Mouse (Mus musculus): Measurements from ENCODE around the gene Tmem139. TPM values are rescaled to one million over a fixed set of nuclear protein-coding genes. Genes with fewer than 3 reads are reported as not detected.

The Tmem139 gene
- polyA plus RNA-seq, 1 experiment from 2014 or later = 1.1 TPM

DNA sequence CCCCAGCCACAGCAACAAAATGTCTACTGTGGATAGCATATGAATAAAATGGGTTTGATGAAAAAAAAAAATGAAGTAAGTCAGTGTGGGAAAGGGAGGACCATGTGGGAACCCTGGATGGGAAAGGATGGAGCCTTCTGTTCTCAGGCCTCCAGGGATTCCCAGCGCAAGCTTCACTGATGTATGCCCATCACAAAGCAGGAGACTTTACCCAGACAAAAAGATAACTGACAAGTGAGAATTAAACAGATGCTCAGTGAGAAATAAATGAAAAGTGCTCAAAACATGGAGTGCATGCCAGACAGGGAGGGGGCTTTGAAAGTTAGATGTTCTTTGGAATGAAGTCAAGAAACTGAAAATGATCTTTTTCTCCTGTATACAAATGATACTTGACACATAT, 13.8 kb upstream of the Tmem139 start:
- Histone ChIP-seq H3K27me3 (0 out of 2 replicates have a peak, but pooled peaks cover 7% of the 10 kb centered on the region), H3K36me3 (no peaks in the 10 kb centered on the region), H3K4me3 (no peak overlapping the region), H3K9ac (no peak overlapping the region), H3K27ac (no peak overlapping the region), H3K4me1 (no peaks in the 10 kb centered on the region), H3K4me2 (replicated peaks) (no peak overlapping the region), H3K9me3 (no peaks in the 10 kb centered on the region)
- ATAC-seq (ENCODE audit: insufficient number of reproducible peaks, insufficient read depth, low FRiP score, low TSS enrichment) = no peak
- 76% methylated on average over 1 of the region's 1 CpGs for WGBS

DNA sequence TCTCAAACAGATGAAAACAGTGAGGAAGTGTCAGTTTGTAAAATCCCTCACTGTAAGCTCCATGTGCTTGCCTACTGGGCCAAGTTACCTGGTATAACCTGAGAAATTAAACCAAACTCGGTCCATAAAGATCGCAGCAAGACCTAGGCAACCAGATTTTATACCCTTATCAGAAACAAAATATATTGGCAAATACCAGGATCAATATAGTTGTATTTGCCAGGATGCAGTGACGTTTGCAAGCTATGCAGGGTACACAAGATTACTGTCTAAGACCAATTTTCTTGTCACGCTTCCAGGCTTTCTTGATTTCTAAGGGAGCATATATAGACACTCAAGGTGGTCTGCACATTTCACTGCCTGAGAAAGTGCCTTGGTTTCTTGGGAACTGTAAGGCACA, 10.0 kb upstream of the Tmem139 start:
- H3K27me3 ChIP-seq = 0 out of 2 replicates have a peak, but pooled peaks cover 3% of the 10 kb centered on the region
- no peak overlapping the region for H3K4me2 ChIP-seq (replicated peaks)
- H3K4me1 ChIP-seq = no peaks in the 10 kb centered on the region
- 83% methylated on average over 4 of the region's 4 CpGs for WGBS
- no peak overlapping the region for H3K9ac ChIP-seq
- no peak for ATAC-seq (ENCODE audit: insufficient number of reproducible peaks, insufficient read depth, low FRiP score, low TSS enrichment)
- no peak overlapping the region for H3K4me3 ChIP-seq
- H3K27ac ChIP-seq = no peak overlapping the region
- no peaks in the 10 kb centered on the region for H3K9me3 ChIP-seq
- H3K36me3 ChIP-seq = no peaks in the 10 kb centered on the region

DNA sequence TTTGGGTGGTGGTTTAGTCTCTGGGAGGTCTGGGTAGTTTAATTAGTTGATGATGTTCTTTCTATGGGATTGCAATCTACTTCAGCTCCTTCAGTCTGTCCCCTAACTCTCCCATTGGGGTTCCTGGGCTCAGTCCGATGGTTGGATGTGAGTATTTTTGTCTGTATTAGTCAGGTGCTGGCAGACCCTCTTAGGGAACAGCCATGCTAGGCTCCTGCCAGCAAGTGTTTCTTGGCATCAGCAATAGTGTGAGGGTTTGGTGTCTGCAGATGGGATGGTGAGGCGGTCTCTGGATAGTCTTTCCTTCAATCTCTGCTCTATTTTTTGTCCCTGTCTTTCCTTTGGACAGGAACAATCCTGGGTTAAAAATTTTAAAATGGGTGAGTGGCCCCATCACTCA, 8.7 kb upstream of the Tmem139 start:
- Histone ChIP-seq H3K9me3 (no peaks in the 10 kb centered on the region), H3K9ac (no peak overlapping the region), H3K4me2 (replicated peaks) (no peak overlapping the region), H3K27ac (no peak overlapping the region), H3K27me3 (no peaks in the 10 kb centered on the region), H3K4me3 (no peak overlapping the region), H3K36me3 (no peaks in the 10 kb centered on the region), H3K4me1 (no peaks in the 10 kb centered on the region)
- 88% methylated on average over 2 of the region's 2 CpGs for WGBS
- ATAC-seq (ENCODE audit: insufficient number of reproducible peaks, insufficient read depth, low FRiP score, low TSS enrichment) = no peak

DNA sequence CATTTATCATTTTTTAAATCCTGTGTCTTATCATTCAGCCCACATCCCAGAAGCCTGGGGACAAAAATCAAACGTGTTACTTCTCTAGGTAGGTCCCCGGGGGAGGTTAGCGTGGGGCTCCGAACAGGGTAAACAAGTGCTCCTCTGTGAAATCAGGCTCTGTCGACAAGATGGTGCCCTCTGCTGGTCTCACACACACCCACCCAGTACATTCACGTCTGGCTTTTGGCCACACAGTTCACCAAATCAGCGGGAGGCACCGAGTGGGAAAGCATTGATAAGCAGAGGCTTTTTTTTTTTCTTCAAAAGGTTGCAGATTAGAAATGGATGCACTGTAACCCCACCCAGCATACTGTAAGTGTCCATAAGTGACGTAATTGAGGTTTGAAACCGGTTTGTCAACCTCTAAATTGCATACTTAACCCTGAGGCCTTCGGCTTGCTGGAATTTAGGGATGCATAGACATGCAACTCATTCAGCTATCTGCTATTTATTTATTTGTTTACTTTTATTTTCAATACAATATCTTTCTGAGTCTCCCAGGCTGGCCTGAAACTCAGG, 4.4 kb upstream of the Tmem139 start:
- ATAC-seq (ENCODE audit: insufficient number of reproducible peaks, insufficient read depth, low FRiP score, low TSS enrichment) = no peak
- H3K4me3 ChIP-seq = no peak overlapping the region
- WGBS = 17% methylated on average over 11 of the region's 11 CpGs
- H3K27me3 ChIP-seq = no peaks in the 10 kb centered on the region; the same call in 1 of the 2 replicates
- no peak overlapping the region for H3K27ac ChIP-seq
- no peaks in the 10 kb centered on the region for H3K9me3 ChIP-seq
- H3K4me2 ChIP-seq (replicated peaks) = no peak overlapping the region; the same call in 1 of the 2 replicates
- no peaks in the 10 kb centered on the region for H3K4me1 ChIP-seq
- no peaks in the 10 kb centered on the region for H3K36me3 ChIP-seq
- H3K9ac ChIP-seq = no peak overlapping the region

DNA sequence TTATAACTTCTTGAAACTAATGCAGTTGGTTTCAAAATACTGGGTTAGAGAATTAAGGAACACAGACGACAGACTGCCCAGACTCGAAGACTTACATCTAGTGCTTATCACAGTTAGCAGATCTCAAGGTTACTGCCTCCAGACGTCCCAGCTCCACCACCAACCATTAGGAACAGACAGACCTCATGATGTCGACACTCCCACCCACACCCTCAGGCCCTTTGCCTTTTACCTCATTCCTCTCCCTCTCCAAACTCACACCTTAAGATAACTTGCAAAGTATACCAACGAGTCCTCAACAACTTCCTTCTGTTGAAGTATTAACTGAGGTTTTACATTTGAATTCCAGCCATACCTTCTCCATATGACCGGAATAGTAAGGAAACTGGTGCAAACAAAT, 1.3 kb upstream of the Tmem139 start:
- H3K9ac ChIP-seq = no peak overlapping the region
- H3K27ac ChIP-seq = no peak overlapping the region
- no peak overlapping the region for H3K4me3 ChIP-seq
- no peak for ATAC-seq (ENCODE audit: insufficient number of reproducible peaks, insufficient read depth, low FRiP score, low TSS enrichment)
- H3K9me3 ChIP-seq = no peaks in the 10 kb centered on the region
- H3K4me2 ChIP-seq (replicated peaks) = no peak overlapping the region
- no peaks in the 10 kb centered on the region for H3K36me3 ChIP-seq
- no peaks in the 10 kb centered on the region for H3K4me1 ChIP-seq
- 63% methylated on average over 6 of the region's 6 CpGs for WGBS
- no peaks in the 10 kb centered on the region; the same call in 1 of the 2 replicates for H3K27me3 ChIP-seq

DNA sequence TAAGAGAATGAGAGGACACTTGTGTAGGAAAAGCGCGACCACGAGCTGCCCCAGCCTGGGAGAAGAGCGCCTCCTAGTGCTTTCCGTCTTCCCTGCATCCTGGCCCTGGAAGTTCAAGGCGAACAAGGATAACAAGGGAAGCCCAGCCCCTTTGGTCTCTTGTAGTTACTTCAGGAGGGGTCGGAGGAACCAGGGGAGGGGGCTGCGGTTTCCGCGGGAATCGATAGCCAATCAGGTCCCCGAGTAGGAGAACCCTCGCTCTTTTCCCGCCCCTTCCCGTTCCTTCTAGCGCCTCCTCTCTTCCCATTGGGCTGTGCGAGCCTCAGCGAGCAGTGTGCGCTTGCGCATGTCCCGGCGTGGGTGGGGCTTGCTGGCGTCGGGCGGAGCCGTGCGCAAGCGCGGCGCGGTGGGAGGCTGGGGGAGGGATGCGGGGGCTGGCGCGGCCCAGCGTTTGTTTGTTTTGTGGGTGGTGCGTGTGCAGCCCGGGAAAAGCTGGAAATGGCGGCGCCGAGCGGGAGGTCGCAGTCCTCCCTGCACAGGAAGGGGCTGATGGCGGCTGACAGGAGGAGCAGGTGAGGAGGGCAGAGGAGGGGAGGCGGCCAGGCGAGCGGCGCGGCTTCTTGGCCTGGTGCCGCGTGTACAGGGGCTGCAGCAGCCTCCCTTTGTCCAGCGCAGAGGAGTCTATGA, 3.0 kb downstream of the Tmem139 start, which contains the start of gene Casp2:
Casp2 (plus strand) TSS at position 360 of the 687 bp plus-strand sequence.
- no peaks in the 10 kb centered on the region for H3K9me3 ChIP-seq
- H3K4me3 ChIP-seq = peak within 1 kb of the TSS; percentile 80
- H3K4me2 ChIP-seq (replicated peaks) = peak within 1 kb of the TSS; percentile 71
- H3K4me1 ChIP-seq = no peaks in the 10 kb centered on the region
- H3K9ac ChIP-seq = peak within 1 kb of the TSS; percentile 89
- peak; percentile 99 for ATAC-seq (ENCODE audit: insufficient number of reproducible peaks, insufficient read depth, low FRiP score, low TSS enrichment)
- WGBS = under 1% methylated on average over 50 of the region's 51 CpGs
- H3K27me3 ChIP-seq = no peaks in the 10 kb centered on the region; the same call in 1 of the 2 replicates
- peak within 1 kb of the TSS; percentile 88 for H3K27ac ChIP-seq
- peaks cover 26% of the 10 kb centered on the region for H3K36me3 ChIP-seq

DNA sequence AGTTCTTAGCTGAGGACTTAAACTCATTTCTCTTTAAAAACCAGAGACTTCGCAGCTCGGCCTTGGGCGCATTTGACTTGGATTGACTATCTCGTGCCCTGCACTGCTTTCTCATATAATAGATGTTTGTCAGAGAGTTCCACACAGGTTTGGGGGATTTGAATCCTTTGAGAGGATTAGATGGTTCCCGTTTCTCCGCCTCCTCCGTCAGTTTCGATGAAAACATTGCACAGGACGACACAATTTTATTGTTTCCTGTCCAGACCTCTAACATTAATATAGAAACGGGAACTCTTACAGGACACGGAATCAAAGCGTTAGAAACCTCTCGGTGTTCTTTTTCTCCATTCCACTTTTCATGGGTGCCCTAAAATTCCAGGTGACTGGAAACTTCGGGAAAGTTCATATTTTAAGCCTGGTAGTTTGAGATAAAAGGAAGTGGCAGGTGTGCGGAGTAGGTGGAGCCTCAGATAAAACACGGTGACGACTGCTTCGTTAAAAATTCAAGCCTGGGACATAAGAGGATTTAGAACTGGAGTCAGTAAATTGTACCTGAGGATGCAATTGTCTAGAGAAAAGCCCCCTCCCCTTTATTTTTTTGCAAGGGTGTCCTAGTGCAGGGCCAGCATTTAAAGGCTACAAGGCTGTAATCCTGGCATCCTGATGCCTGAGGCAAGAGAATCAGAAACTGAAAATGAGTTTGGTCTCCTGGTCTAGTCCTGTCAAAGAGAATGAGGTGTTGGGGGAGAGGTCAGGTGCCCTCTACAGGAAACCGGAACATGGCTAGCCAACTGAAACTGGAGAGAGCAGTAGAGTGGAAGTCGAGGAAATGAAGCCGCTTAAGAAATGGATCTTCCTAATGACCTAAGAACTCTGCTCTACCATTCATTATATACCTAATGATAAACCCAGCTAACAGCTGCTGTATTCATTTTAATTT, 3.9 kb downstream of the Tmem139 start:
- H3K9ac ChIP-seq = peak overlapping the region; percentile 89
- H3K27ac ChIP-seq = peak overlapping the region; percentile 88
- ATAC-seq (ENCODE audit: insufficient number of reproducible peaks, insufficient read depth, low FRiP score, low TSS enrichment) = no peak
- peak overlapping the region; percentile 71 for H3K4me2 ChIP-seq (replicated peaks)
- under 1% methylated on average over 21 of the region's 21 CpGs for WGBS
- H3K9me3 ChIP-seq = no peaks in the 10 kb centered on the region
- peaks cover 33% of the 10 kb centered on the region for H3K36me3 ChIP-seq
- no peaks in the 10 kb centered on the region for H3K4me1 ChIP-seq
- H3K4me3 ChIP-seq = peak overlapping the region; percentile 80
- no peaks in the 10 kb centered on the region; the same call in 1 of the 2 replicates for H3K27me3 ChIP-seq

DNA sequence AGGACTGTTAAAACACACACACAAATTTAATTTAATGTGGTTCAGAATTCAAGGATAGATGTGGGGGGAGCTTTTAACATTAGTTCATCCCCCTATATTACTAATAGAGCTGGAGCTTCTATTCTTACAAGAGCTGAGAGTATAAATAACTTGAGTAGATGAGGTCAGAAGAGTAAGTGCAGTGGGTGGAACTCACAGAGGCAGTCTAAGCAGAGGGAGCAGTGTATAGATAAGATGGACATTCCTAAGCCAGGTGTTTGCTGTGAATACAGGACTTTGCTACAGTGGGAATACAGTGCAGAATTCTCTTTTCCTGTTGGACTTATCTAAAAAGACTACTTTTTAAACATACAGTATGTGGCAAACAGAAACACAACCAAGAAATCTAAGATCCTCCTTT, 9.0 kb downstream of the Tmem139 start:
- ATAC-seq (ENCODE audit: insufficient number of reproducible peaks, insufficient read depth, low FRiP score, low TSS enrichment) = no peak
- H3K27me3 ChIP-seq = no peaks in the 10 kb centered on the region
- H3K4me3 ChIP-seq = no peak overlapping the region
- H3K9ac ChIP-seq = no peak overlapping the region
- H3K9me3 ChIP-seq = no peaks in the 10 kb centered on the region
- no peaks in the 10 kb centered on the region for H3K4me1 ChIP-seq
- H3K36me3 ChIP-seq = peaks cover 72% of the 10 kb centered on the region
- no peak overlapping the region for H3K27ac ChIP-seq
- H3K4me2 ChIP-seq (replicated peaks) = no peak overlapping the region

DNA sequence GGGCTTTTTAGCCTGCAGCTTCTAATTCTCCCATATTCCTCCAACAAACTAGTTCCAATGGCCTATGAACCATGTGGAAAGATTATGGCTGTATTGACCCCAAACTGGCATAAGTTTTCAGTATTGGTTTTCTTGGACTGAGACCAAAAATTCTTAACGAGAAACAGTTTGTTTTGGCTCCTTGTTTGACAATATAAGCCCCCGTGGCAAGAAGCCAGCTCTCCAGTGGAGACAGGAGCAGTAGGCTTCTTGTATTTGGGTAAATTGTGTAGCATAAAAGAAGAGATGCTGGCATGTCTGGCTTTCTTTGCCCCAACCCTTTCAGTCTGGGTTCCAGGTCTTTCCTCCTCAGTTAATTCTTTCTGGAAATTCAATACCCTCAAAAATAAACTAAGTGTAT, 14.4 kb downstream of the Tmem139 start:
- no peaks in the 10 kb centered on the region for H3K27me3 ChIP-seq
- WGBS = 49% methylated on average over 2 of the region's 2 CpGs
- no peak overlapping the region for H3K9ac ChIP-seq
- H3K4me3 ChIP-seq = no peak overlapping the region
- ATAC-seq (ENCODE audit: insufficient number of reproducible peaks, insufficient read depth, low FRiP score, low TSS enrichment) = no peak
- H3K4me2 ChIP-seq (replicated peaks) = no peak overlapping the region
- peaks cover 84% of the 10 kb centered on the region for H3K36me3 ChIP-seq
- H3K27ac ChIP-seq = no peak overlapping the region
- H3K9me3 ChIP-seq = no peaks in the 10 kb centered on the region
- no peaks in the 10 kb centered on the region for H3K4me1 ChIP-seq

DNA sequence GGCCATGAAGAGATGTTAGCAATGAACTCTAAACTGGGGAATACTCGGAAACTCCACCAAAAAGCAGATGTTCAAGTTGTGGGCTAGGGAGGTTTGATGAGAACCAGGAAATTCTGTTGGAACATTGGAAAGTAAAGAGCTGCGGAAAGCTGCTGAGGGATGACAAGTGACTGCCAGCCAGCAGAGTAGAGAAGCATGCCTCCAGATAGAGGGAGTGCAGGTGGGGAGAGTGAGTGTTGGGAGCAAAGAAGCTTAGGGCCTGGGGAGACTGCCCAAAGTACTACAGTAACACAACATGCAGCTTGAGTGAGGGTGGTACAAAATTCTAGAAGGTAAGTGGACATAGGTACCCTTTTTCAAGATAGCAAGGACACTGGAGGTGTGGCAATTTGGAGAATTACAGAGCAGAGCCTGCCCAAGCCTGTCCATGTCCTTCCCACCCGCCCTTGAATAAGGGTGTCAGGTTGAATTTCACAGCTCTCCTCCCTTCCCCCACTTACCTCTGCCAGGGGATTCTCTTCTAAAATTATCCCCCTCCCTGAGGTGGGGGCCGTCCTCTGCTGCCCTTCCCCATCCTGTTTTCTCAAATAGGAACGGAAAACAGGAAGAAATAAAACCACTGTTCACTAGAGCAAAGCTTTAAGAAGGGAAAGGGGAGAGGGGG, 21.2 kb downstream of the Tmem139 start:
- Histone ChIP-seq H3K9ac (no peak overlapping the region), H3K4me3 (no peak overlapping the region), H3K4me2 (replicated peaks) (no peak overlapping the region), H3K9me3 (no peaks in the 10 kb centered on the region), H3K27ac (no peak overlapping the region), H3K27me3 (no peaks in the 10 kb centered on the region), H3K36me3 (peaks cover 53% of the 10 kb centered on the region), H3K4me1 (no peaks in the 10 kb centered on the region)
- 68% methylated on average over 5 of the region's 5 CpGs for WGBS
- no peak for ATAC-seq (ENCODE audit: insufficient number of reproducible peaks, insufficient read depth, low FRiP score, low TSS enrichment)

DNA sequence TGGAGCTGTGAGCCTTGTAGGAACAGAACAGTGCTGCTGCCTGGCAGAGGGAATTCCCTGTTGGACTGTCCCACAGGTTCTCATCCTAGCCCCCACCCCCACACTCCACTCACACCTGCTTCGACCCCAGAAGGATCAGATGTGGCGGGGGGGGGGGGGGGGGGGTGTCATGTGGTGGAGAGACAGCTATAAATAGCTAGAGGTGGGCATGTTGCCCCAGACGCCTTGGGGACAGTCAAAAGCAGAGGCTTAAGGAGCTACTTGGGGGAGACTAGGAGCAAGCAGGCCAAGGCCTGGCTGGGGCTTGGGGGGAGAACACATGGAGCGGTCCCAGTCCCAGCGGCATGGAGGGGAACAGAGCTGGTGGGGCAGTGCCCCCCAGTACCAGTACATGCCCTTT, 24.7 kb downstream of the Tmem139 start, which contains the start of gene Clcn1:
Clcn1 (plus strand) TSS at position 238 of the 400 bp plus-strand sequence.
- H3K9me3 ChIP-seq = no peaks in the 10 kb centered on the region
- no peaks in the 10 kb centered on the region for H3K4me1 ChIP-seq
- H3K4me3 ChIP-seq = no peak within 1 kb of the TSS
- 76% methylated on average over 4 of the region's 5 CpGs for WGBS
- H3K4me2 ChIP-seq (replicated peaks) = no peak within 1 kb of the TSS
- H3K27me3 ChIP-seq = no peaks in the 10 kb centered on the region
- H3K9ac ChIP-seq = no peak within 1 kb of the TSS
- no peak for ATAC-seq (ENCODE audit: insufficient number of reproducible peaks, insufficient read depth, low FRiP score, low TSS enrichment)
- peaks cover 23% of the 10 kb centered on the region for H3K36me3 ChIP-seq
- no peak within 1 kb of the TSS for H3K27ac ChIP-seq

Measured in embryonic facial prominence, embryonic 12.5 days (tissue).